Mouse (Mus musculus) lung, postnatal 14 days (tissue): ENCODE measurements around the gene Gpr39.

Source experiments
- DNase-seq: peaks from one replicate; pipeline ENCODE4 v3.0.0; 2021

The Gpr39 gene

GRCm38 (mm10) chr1:125821101-125821500, 144.3 kb downstream of the Gpr39 start:
- no peak for DNase-seq

DNA sequence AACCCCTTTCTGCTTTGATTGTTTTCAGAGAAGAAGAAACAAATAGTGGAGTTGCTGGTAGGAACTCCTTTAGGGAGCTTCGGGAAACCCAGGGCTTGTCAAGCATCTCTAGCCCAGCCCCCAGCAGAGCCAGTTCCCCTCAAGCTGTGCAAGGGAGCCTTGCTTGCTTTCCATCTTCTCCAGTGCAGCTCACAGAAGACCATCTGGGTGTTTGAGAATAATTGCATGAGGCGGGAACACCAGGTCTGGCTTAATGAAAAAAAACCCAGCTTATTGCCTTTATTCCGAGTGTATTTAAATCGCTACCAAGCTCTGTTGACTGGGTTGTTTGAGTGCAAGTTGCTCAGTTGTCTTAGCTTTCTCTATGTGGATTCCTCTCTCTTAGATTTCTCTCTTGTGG, 146.8 kb downstream of the Gpr39 start:
- no peak for DNase-seq

GRCm38 (mm10) chr1:125837507-125837906, 160.7 kb downstream of the Gpr39 start:
- DNase-seq: no peak

DNA sequence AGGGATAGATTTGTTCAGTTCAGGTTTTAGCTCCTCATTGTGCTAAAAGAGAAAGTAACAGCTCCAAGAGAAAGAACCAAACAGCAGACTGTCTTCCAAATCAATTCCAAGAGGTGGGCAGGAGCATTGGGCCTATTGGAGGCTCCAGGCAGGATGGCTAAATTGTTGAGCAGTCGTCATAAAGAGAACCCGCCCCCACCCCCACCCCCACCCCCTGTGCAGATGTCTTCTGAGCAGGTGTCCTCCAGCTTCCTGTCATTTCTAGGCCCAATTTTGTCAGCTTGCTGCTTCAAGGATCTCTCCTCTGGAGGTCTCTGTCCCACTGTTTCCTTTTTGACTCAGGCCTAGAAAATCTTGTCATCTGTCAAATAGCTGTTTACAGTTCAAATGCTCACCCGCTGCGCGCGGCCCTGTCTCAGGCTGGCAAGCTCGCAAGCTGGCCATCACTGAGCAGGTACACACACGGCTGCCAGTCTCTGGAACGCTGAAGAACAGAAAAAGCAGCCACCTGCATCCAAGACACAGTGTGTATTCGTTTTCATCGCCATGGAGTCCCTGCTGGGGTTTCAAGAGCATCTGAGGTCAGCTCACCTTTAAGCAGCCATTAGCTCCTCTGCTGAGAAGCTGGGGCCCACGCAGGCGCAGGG, 163.1 kb downstream of the Gpr39 start:
- no peak for DNase-seq

GRCm38 (mm10) chr1:125854646-125855045, 177.9 kb downstream of the Gpr39 start:
- DNase-seq: no peak

DNA sequence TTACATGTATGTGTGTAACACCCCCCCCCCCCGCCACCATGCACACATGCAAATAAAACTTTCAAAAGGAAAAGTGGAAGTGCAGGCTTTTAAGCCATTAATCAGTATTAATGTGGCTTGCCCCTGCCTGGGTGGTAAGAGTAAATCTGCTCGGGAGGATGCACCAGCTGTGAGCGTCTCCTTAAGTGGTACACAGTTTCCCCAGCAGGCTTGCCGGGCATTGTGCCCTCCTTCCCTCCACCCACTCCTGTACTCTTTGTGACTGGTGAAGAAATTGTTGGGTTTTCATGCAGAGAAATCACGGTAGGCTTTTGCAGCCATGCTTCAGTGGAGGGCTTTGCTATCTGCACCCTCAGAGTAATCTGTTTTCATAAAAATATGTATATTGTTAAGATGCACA, 181.8 kb downstream of the Gpr39 start:
- no peak for DNase-seq

GRCm38 (mm10) chr1:125870056-125870455, 193.3 kb downstream of the Gpr39 start:
- no peak for DNase-seq

DNA sequence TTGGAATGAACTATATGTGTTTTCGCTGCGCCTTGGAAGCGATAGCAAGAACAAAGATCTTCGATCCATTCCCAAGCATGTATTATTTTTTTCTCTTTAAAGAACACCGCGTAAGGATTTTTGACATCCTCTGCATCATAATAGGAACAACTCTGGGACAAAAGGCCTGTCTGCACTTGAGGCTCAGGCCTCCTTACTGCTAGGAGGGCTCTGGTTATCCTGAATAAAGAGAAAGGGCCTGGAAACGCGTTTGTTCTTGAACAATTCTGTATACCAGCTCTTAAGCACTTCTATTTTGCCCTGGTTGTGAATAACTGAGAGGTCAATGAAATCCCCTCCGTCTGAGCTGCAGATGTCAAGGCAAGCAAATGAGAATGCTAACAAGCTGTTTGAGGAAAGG, 216.4 kb downstream of the Gpr39 start:
- no peak for DNase-seq

DNA sequence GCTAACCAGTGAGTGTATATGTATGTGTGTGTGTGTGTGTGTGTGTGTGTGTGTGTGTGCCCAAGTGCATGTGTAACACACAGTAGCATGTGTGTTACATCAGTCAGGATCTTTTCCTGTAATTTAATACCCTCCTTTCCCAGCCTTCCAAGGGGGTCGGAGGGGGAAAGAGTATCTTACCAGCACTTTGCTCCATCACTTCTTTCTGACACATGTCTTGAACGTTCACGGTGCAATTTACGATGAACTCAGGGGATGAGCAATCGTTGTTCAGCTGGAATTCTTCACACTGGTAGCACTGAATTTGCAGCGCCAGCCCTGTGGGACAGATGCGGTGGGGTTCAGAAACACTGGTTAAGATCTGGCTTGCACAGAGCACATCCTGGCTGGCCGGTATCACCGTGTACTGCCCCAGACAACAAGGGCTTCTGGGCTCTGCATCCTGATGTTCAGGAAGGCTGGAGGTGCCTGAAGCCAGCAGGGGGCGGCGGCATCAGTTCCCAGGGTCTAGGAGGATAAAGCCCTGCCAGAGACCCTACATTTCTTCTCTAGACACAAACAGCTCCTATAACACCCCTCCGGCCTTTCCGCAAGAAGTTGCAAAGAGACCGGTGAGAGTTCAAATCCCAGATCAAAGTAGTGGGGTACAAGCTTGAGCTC, 233.5 kb downstream of the Gpr39 start:
- DNase-seq: peak; percentile 3

DNA sequence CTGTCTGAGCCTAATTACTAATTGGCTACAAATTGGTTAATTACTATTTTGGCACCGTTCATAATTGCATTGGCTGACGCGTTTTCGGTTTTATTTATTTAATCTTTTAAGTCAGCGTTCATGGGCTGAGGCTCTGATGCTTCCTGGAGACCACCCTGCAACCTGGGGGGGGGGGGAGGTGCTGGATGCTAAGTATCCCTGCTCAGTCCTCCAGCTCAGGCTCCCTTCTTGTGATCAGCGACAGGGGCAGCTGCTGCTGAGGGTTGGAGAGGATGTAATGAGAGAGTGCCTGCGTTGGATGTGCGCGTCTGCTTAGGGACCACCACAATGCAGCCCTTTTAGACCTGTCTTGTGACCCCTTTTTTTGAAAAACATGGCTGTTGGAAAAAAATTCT, 234.1 kb downstream of the Gpr39 start:
- no peak for DNase-seq

DNA sequence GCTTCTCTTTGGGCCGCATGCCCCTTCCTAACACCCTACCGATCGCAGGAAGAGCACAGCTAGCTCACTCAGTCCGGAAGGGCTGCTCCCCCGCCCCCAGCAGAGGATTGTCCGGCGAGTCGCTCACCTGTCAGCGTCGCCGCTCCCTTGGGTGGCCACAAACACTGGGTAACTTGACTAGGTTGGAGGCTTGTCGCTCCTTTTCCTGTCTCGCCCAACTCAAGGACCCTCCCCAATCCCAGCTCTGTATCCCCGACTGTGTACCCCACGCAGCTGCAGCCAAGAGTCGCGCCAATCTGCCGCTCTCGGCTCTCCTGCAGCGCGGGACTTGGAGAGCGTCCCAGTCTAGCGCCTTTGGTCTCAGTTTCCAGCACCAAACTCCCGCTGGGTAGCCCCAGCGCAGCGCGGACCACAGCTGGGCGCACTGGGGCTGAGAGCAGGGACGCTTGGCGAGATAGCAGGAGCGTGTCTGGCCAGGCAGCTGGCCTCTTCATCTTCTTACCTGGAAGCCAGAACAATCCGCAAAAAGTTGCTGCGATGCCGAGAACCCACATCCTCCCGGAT, 234.6 kb downstream of the Gpr39 start:
- peak; percentile 18 for DNase-seq

DNA sequence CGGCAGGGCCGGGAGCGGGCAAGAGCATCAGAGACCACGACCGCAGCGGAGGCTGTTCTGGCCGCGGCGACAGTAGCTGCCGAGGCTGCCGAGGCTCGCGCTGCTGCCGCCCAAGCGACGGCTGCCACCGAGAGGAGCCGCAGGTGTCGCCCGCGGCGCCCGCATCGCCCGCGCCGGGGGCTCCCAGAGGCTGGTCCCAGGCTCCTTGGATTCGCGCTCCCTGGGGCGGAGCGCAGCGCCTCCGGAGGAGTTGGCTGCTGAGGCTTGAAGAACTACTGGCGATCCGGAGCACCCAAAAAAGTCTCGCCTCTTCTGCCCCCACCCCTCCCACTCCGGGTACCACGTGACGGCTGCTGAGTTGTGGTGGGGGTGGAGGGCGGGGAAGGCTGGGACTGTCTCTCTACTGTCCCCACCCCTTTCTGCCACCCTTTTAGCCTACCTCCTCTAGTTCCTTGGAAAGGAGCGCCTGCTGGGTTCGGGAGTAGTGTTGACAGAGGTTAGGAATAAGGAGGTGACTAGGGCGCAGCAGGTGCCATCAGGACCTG, 235.2 kb downstream of the Gpr39 start:
- peak; percentile 22 for DNase-seq

DNA sequence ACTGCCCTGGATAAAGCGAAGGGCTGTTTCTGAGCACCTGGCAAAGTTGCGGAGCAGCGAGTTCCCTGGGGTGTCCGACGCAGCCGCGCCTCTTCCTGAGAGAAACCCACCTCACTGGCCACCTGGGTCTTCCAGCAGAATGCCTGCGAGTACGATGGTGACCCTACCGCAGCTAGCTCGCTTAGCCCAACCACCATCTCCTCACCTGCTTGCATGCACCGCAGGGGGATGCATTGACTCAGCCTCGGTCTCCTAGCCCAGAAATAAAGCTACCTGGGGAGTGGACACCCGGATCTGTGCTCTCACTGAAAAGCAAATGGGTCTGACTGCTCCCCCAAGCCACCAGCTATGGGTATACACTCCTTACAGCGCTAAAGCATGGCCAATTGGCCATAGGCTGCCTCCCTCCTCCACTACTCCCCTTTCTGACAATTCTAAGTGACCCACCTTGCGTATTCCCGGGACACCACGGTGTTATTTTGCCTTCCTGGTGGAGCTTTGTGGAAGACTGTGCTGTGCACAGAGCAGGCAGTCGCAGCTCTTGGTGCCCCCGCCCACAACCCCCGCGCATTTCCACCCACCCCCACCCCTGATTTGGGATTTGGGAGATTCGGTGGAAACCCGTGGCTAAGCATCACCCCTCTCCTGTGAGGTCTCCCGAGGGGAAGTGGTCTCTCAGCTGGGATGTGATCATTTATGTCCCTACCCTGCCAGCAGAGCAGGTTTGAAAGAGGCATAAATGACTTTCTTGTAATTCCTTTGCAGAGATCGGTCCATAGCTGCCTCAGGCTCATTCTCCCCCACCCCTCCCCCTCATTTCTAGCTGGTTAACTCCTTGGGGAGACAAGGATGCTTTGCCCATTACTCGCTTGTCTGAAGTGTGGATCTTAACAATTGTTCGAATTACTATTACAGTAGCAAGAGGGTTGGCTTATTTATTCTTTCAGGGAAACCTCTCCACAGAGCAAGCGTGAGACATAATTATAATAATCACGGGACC, 236.1 kb downstream of the Gpr39 start, which contains the start of gene Lypd1:
Lypd1 (minus strand) TSS at position 501 of the 1,000 bp plus-strand sequence.
- DNase-seq: no peak

- DNase-seq: no peak
These were observed 243.9 kb downstream of the Gpr39 start for GRCm38 (mm10) chr1:125920696-125921095.

- no peak for DNase-seq
These were observed 246.3 kb downstream of the Gpr39 start for GRCm38 (mm10) chr1:125923062-125923461.
